Mouse (Mus musculus) embryonic stem cell, embryonic (primary cell): Measurements from ENCODE around the gene Ephb1.

Experiments used
- CTCF ChIA-PET, 4 experiments: fragments of 300-600 bp in 2 of 4; fragments of 350-600 bp in 2 of 4; sonication (Branson Sonifier 250); formaldehyde crosslinking; loops; one replicate each; lab custom pipeline; 2022; ENCODE audit warnings: inconsistent platforms in 2 of 4; lab: Charles Lee
- POLR2A ChIA-PET, 4 experiments: fragments of 300-600 bp in 2 of 4; fragments of 350-600 bp in 2 of 4; sonication (Branson Sonifier 250); formaldehyde crosslinking; loops; one replicate each; lab custom pipeline; 2022; ENCODE audit warnings: antibody characterized with exemption in 4 of 4, inconsistent platforms in 1 of 4; lab: Charles Lee

The Ephb1 gene

GRCm38 (mm10) chr9:101995423-101996156 lies 358.9 kb downstream of the Ephb1 start:
- ChIA-PET CTCF (interaction anchor here in 2 of 4 experiments (0.5 to 0.6 kb wide), 2 partner anchors 168 to 483 kb away, joined by 3 read pairs; no protein-coding TSS in a partner anchor), POLR2A (interaction anchor here in 1 of 4 experiments (0.6 kb wide), 1 partner anchor 12 kb away, joined by 3 read pairs; no protein-coding TSS in a partner anchor)

- ChIA-PET POLR2A (no interaction called here), CTCF (no interaction called here)
Measured at GRCm38 (mm10) chr9:101994086-101994485, 360.4 kb downstream of the Ephb1 start.

GRCm38 (mm10) chr9:101990836-101991235 lies 363.7 kb downstream of the Ephb1 start:
- CTCF ChIA-PET, result interaction anchor here in 1 of 4 experiments (0.9 kb wide), 1 partner anchor 413 kb away, joined by 3 read pairs; no protein-coding TSS in a partner anchor
- POLR2A ChIA-PET, result interaction anchor here in 2 of 4 experiments (0.6 to 0.8 kb wide), 3 partner anchors 14 to 231 kb away, joined by 3 to 6 read pairs (median 3); no protein-coding TSS in a partner anchor

GRCm38 (mm10) chr9:101990032-101990431 lies 364.5 kb downstream of the Ephb1 start:
- POLR2A ChIA-PET, result interaction anchor here in 1 of 4 experiments (0.6 kb wide), 1 partner anchor 18 kb away, joined by 3 read pairs; no protein-coding TSS in a partner anchor
- CTCF ChIA-PET, result interaction anchor here in 1 of 4 experiments (0.9 kb wide), 1 partner anchor 414 kb away, joined by 3 read pairs; no protein-coding TSS in a partner anchor

- ChIA-PET POLR2A (no interaction called here), CTCF (no interaction called here)
Measured at GRCm38 (mm10) chr9:101986910-101987309, 367.6 kb downstream of the Ephb1 start.

- ChIA-PET POLR2A (no interaction called here), CTCF (no interaction called here)
Measured at GRCm38 (mm10) chr9:101982378-101982777, 372.1 kb downstream of the Ephb1 start.

GRCm38 (mm10) chr9:101981161-101981560 lies 373.3 kb downstream of the Ephb1 start:
- CTCF ChIA-PET, result no interaction called here
- POLR2A ChIA-PET, result interaction anchor here in 1 of 4 experiments (0.6 kb wide), 1 partner anchor 390 kb away, joined by 7 read pairs; no protein-coding TSS in a partner anchor

GRCm38 (mm10) chr9:101976884-101977465 lies 377.5 kb downstream of the Ephb1 start:
- CTCF ChIA-PET, result interaction anchor here in 2 of 4 experiments (0.5 to 0.6 kb wide), 2 partner anchors 459 to 500 kb away, joined by 3 to 4 read pairs; no protein-coding TSS in a partner anchor
- POLR2A ChIA-PET, result interaction anchor here in 1 of 4 experiments (1.3 kb wide), 1 partner anchor 14 kb away, joined by 3 read pairs; no protein-coding TSS in a partner anchor

- POLR2A ChIA-PET, result interaction anchor here in 1 of 4 experiments (1.0 kb wide), 1 partner anchor 938 kb away, joined by 6 read pairs; the partner anchor contains the start of gene Pccb
- CTCF ChIA-PET, result interaction anchor here in 2 of 4 experiments (0.6 to 0.7 kb wide), 2 partner anchors 71 to 807 kb away, joined by 3 to 5 read pairs; no protein-coding TSS in a partner anchor
Measured at GRCm38 (mm10) chr9:101972314-101972713, 382.2 kb downstream of the Ephb1 start.

- ChIA-PET POLR2A (interaction anchor here in 1 of 4 experiments (0.7 to 1.0 kb wide), 2 partner anchors 18 to 937 kb away, joined by 3 to 6 read pairs; partner anchors contain the start of gene Pccb), CTCF (interaction anchor here in 2 of 4 experiments (0.6 to 0.7 kb wide), 2 partner anchors 71 to 807 kb away, joined by 3 to 5 read pairs; no protein-coding TSS in a partner anchor)
Measured at GRCm38 (mm10) chr9:101971806-101972205, 382.7 kb downstream of the Ephb1 start.

- ChIA-PET CTCF (no interaction called here), POLR2A (no interaction called here)
Measured at GRCm38 (mm10) chr9:101956228-101956627, 398.3 kb downstream of the Ephb1 start.

- ChIA-PET POLR2A (no interaction called here), CTCF (no interaction called here)
Measured at GRCm38 (mm10) chr9:101954529-101954928, 400.0 kb downstream of the Ephb1 start.

- CTCF ChIA-PET, result no interaction called here
- POLR2A ChIA-PET, result interaction anchor here in 1 of 4 experiments (0.6 kb wide), 1 partner anchor 229 kb away, joined by 5 read pairs; no protein-coding TSS in a partner anchor
Measured at GRCm38 (mm10) chr9:101950101-101950500, 404.4 kb downstream of the Ephb1 start.

GRCm38 (mm10) chr9:101945814-101946213 lies 408.7 kb downstream of the Ephb1 start:
- CTCF ChIA-PET, result no interaction called here

GRCm38 (mm10) chr9:101945326-101945725 lies 409.2 kb downstream of the Ephb1 start:
- CTCF ChIA-PET, result no interaction called here
- POLR2A ChIA-PET, result no interaction called here

More at GRCm38 (mm10) chr9:101945814-101946213, 408.7 kb downstream of the Ephb1 start:
- POLR2A ChIA-PET, result no interaction called here

- ChIA-PET POLR2A (no interaction called here), CTCF (no interaction called here)
Measured at GRCm38 (mm10) chr9:101942058-101942669, 412.3 kb downstream of the Ephb1 start.

GRCm38 (mm10) chr9:101940182-101940581 lies 414.3 kb downstream of the Ephb1 start:
- ChIA-PET POLR2A (no interaction called here), CTCF (no interaction called here)

- CTCF ChIA-PET, result no interaction called here
- POLR2A ChIA-PET, result interaction anchor here in 1 of 4 experiments (0.7 kb wide), 1 partner anchor 21 kb away, joined by 3 read pairs; no protein-coding TSS in a partner anchor
Measured at GRCm38 (mm10) chr9:101939006-101939405, 415.5 kb downstream of the Ephb1 start.

GRCm38 (mm10) chr9:101938066-101938465 lies 416.4 kb downstream of the Ephb1 start:
- POLR2A ChIA-PET, result interaction anchor here in 1 of 4 experiments (0.7 kb wide), 1 partner anchor 13 kb away, joined by 3 read pairs; no protein-coding TSS in a partner anchor
- CTCF ChIA-PET, result no interaction called here
